In the genomic region with DNA sequence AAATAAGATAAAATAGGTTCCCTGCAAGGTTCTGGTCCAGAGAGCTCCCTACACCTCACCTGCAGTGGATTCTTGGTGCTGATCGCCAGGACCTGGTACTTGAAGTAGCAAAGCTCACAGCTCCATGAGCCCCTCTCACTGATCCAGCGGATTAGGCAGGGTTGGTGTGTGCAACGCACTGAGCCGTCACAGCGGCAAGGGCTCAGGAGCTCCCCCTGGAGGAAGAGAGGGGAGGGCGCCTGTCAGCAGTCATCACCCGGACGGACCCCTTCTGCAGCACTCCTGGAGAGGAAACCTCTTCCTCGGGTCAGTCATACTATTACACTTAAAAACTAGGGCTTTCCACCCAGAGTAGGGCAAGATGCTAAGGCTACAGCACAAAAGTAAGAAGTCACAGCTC, we compare ENCODE assay signal across 9 mouse cellular contexts. TPM values are rescaled to one million over a fixed set of nuclear protein-coding genes. Genes with fewer than 3 reads are reported as not detected.
DNase-seq lines count a peak whose midpoint lies in the region; ATAC-seq and TF ChIP-seq lines count a peak whose summit lies in the region.
"Had no signal": no experiment of that assay in that cellular context is flagged by ENCODE, and none has a peak within 500 bp of the region (broad histone marks: within the 10 kb centered on the region; RNA-seq: fewer than 3 reads in every experiment).

No protein-coding gene starts in this region.

- no peaks in the 10 kb centered on the region for H3K9me3 ChIP-seq in CH12.LX (replicated peaks; ENCODE audit: low read length)
- H3K9me3 ChIP-seq in embryonic facial prominence, embryonic 15.5 days (replicated peaks), result no peaks in the 10 kb centered on the region
- no peaks in the 10 kb centered on the region for H3K9me3 ChIP-seq in heart, postnatal 0 days (replicated peaks; ENCODE audit: control insufficient read depth, low read length)

- in situ Hi-C loops in CH12.LX (cut with MboI; ENCODE audit: low pct_ligation_motif_present, low pct_unique_long_range_greater_than_20kb, low sequenced_read_pairs), result no loop called here

- H3K27me3 ChIP-seq in CH12.LX (replicated peaks), result peaks cover 37% of the 10 kb centered on the region
- H3K27me3 ChIP-seq in embryonic facial prominence, embryonic 15.5 days, result no peaks in the 10 kb centered on the region
- peaks cover 17% of the 10 kb centered on the region for H3K27me3 ChIP-seq in heart, postnatal 0 days (ENCODE audit: control insufficient read depth, insufficient read depth, low read length)

- peak overlapping the region; percentile 79 for H3K4me2 ChIP-seq in CH12.LX (ENCODE audit: insufficient read depth, low read depth, poor library complexity, severe bottlenecking)
- H3K4me2 ChIP-seq in embryonic facial prominence, embryonic 15.5 days (replicated peaks), result peak overlapping the region; percentile 86
- H3K4me2 ChIP-seq in heart, postnatal 0 days (ENCODE audit: low read depth, low read length), result peak overlapping the region; percentile 8; the same call in 1 of the 2 replicates

- peak; percentile 42 for TF ChIP-seq RAD21 in CH12.LX (IDR thresholded peaks at IDR 0.05; ENCODE audit: low read depth, low read length)

- dilution Hi-C loops in CH12.LX (cut with MboI; ENCODE audit: extremely low pct_ligation_motif_present, extremely low pct_unique_long_range_greater_than_20kb, low sequenced_read_pairs), result no loop called here

- no peak overlapping the region for H3K4me3 ChIP-seq in CH12.LX (replicated peaks in 1 of 3; ENCODE audit: low read depth in 2 of 3, low read length in 2 of 3, poor library complexity in 1 of 3)
- H3K4me3 ChIP-seq in embryonic facial prominence, embryonic 15.5 days (replicated peaks), result peak overlapping the region; percentile 78
- H3K4me3 ChIP-seq in heart, postnatal 0 days (ENCODE audit: low read depth, low read length), result no peak overlapping the region

- TF ChIP-seq POLR2A in CH12.LX (IDR thresholded peaks at IDR 0.05; ENCODE audit: low read depth, low read length), result no peak

- TF ChIP-seq CTCF in CH12.LX (conservative IDR thresholded peaks at IDR 0.05 in 1 of 2, IDR thresholded peaks at IDR 0.05 in 1 of 2; ENCODE audit: low read depth in 2 of 2, low read length in 2 of 2), result peak; percentile 78 to 86
- TF ChIP-seq CTCF in heart, postnatal 0 days (IDR thresholded peaks at IDR 0.05; ENCODE audit: low read depth), result peak; percentile 84

- H3K27ac ChIP-seq in CH12.LX (ENCODE audit: insufficient read depth, low read depth), result no peak overlapping the region
- no peak overlapping the region for H3K27ac ChIP-seq in embryonic facial prominence, embryonic 15.5 days (replicated peaks)
- no peak overlapping the region for H3K27ac ChIP-seq in heart, postnatal 0 days (ENCODE audit: low read depth)

- H3K36me3 ChIP-seq in CH12.LX (replicated peaks in 1 of 2; ENCODE audit: control insufficient read depth in 1 of 2, insufficient read depth in 1 of 2, low read length in 1 of 2), result peaks cover 12 to 15% of the 10 kb centered on the region in 2 experiments
- H3K36me3 ChIP-seq in embryonic facial prominence, embryonic 15.5 days, result peaks cover 20% of the 10 kb centered on the region
- H3K36me3 ChIP-seq in heart, postnatal 0 days (replicated peaks; ENCODE audit: control insufficient read depth, insufficient read depth, low read length), result no peaks in the 10 kb centered on the region

- H3K9ac ChIP-seq in CH12.LX (ENCODE audit: insufficient read depth, low read depth), result no peak overlapping the region
- no peak overlapping the region for H3K9ac ChIP-seq in embryonic facial prominence, embryonic 15.5 days
- no peak overlapping the region for H3K9ac ChIP-seq in heart, postnatal 0 days (replicated peaks; ENCODE audit: low read depth, low read length)

- no peak for ATAC-seq in embryonic facial prominence, embryonic 15.5 days (ENCODE audit: insufficient number of reproducible peaks, low FRiP score, low TSS enrichment, low read depth)
- no peak for ATAC-seq in heart, postnatal 0 days (ENCODE audit: insufficient read depth, low read depth)

- 2% methylated on average over 9 of the region's 9 CpGs for WGBS in embryonic facial prominence, embryonic 15.5 days
- 2% methylated on average over 9 of the region's 9 CpGs for WGBS in heart, postnatal 0 days

- peaks cover 12 to 40% of the 10 kb centered on the region in 2 experiments for H3K4me1 ChIP-seq in CH12.LX (ENCODE audit: control insufficient read depth in 1 of 2, insufficient read depth in 2 of 2)
- H3K4me1 ChIP-seq in embryonic facial prominence, embryonic 15.5 days, result peaks cover 24% of the 10 kb centered on the region
- no peaks in the 10 kb centered on the region for H3K4me1 ChIP-seq in heart, postnatal 0 days (ENCODE audit: control insufficient read depth, insufficient read depth)

- H3K79me2 ChIP-seq in CH12.LX (replicated peaks; ENCODE audit: control insufficient read depth, extremely low read depth, insufficient read depth, poor library complexity, severe bottlenecking), result no peaks in the 10 kb centered on the region

- TF ChIP-seq EP300 in CH12.LX (IDR thresholded peaks at IDR 0.05; ENCODE audit: low read length), result no peak
- TF ChIP-seq EP300 in heart, postnatal 0 days (IDR thresholded peaks at IDR 0.05; ENCODE audit: low read depth), result no peak

- peak; percentile 78 for DNase-seq in CH12.LX (ENCODE audit: extremely low read depth)
- peak; percentile 78 to 89 for DNase-seq in adrenal gland, postnatal 36 days
- no peak for DNase-seq in heart, postnatal 0 days (ENCODE audit: low spot score)
- peak; percentile 81 to 83 for DNase-seq in kidney, postnatal 25 days
- peak; percentile 87 for DNase-seq in lung, postnatal 10 days
- peak; percentile 70 for DNase-seq in ovary, postnatal 36 days (ENCODE audit: low spot score)
- peak; percentile 86 for DNase-seq in thymus, postnatal 25 days

TF ChIP-seq in CH12.LX, 34 proteins besides CTCF, POLR2A, EP300 and RAD21:
- TF ChIP-seq NELFE (IDR thresholded peaks at IDR 0.05; ENCODE audit: low read depth, low read length) (no peak), ZC3H11A (IDR thresholded peaks at IDR 0.05; ENCODE audit: low read depth, low read length) (no peak), SMC3 (IDR thresholded peaks at IDR 0.05; ENCODE audit: low read depth, low read length) (peak; percentile 65)

RNA-seq across cellular contexts. Expression of a gene that starts 1.8 kb away (rescaled TPM):
- total RNA-seq in CH12.LX (2012; rRNA removed), result 3.4 and 3.6 TPM in 2 replicates
- total RNA-seq in CH12.LX (2014; rRNA removed), result 0.58 and 0.68 TPM in 2 replicates
- 0.97 and 1.0 TPM in 2 replicates for polyA plus RNA-seq in CH12.LX (2012; ENCODE audit: insufficient read length, low read depth)
- 1 to 10 TPM; 9.3 to 9.7 TPM for total RNA-seq in adrenal gland, postnatal 36 days (2021)
- polyA plus RNA-seq in embryonic facial prominence, embryonic 15.5 days (2015; fragmentation: Nextera tagmentation; extraction: Ambion mirVana), result 1.8 and 2.4 TPM in 2 replicates
- 0.65 and 1.0 TPM in 2 replicates for total RNA-seq in heart, postnatal 0 days (2014; rRNA removed; ENCODE audit: low replicate concordance)
- polyA plus RNA-seq in heart, postnatal 0 days (2015; fragmentation: Nextera tagmentation; extraction: Ambion mirVana), result 0.14 TPM in 2 replicates

RNA-seq across cellular contexts. Expression of a gene that starts 5.2 kb away (rescaled TPM):
- total RNA-seq in CH12.LX (2012; rRNA removed), result 257 and 304 TPM in 2 replicates
- total RNA-seq in CH12.LX (2014; rRNA removed), result 799 and 864 TPM in 2 replicates
- polyA plus RNA-seq in CH12.LX (2012; ENCODE audit: insufficient read length, low read depth), result 839 and 921 TPM in 2 replicates
- 100 to 1,000 TPM; 213 to 225 TPM for total RNA-seq in adrenal gland, postnatal 36 days (2021)
- 1,372 and 1,398 TPM in 2 replicates for polyA plus RNA-seq in embryonic facial prominence, embryonic 15.5 days (2015; fragmentation: Nextera tagmentation; extraction: Ambion mirVana)
- total RNA-seq in heart, postnatal 0 days (2014; rRNA removed; ENCODE audit: low replicate concordance), result 457 and 539 TPM in 2 replicates
- 382 and 392 TPM in 2 replicates for polyA plus RNA-seq in heart, postnatal 0 days (2015; fragmentation: Nextera tagmentation; extraction: Ambion mirVana)

RNA-seq across cellular contexts. Expression of a gene that starts 10.1 kb away (rescaled TPM):
- total RNA-seq in CH12.LX (2012; rRNA removed) (0.34 and 0.42 TPM in 2 replicates), CH12.LX (2014; rRNA removed) (0.32 TPM in 2 replicates)
- 0.89 and 1.4 TPM in 2 replicates for polyA plus RNA-seq in CH12.LX (2012; ENCODE audit: insufficient read length, low read depth)
- under 1 TPM; 0.26 to 0.76 TPM for total RNA-seq in adrenal gland, postnatal 36 days (2021)
- 0.13 and 0.41 TPM in 2 replicates for polyA plus RNA-seq in embryonic facial prominence, embryonic 15.5 days (2015; fragmentation: Nextera tagmentation; extraction: Ambion mirVana)
- total RNA-seq in heart, postnatal 0 days (2014; rRNA removed; ENCODE audit: low replicate concordance), result not detected in 2 replicates
- 0.04 and 0.08 TPM in 2 replicates for polyA plus RNA-seq in heart, postnatal 0 days (2015; fragmentation: Nextera tagmentation; extraction: Ambion mirVana)
- polyA plus RNA-seq: heart, embryonic 14.5 days had no signal

RNA-seq across cellular contexts. Expression of a gene that starts 11.9 kb away (rescaled TPM):
- total RNA-seq in CH12.LX (2012; rRNA removed) (81.5 and 85.9 TPM in 2 replicates), CH12.LX (2014; rRNA removed) (110 and 148 TPM in 2 replicates)
- polyA plus RNA-seq in CH12.LX (2012; ENCODE audit: insufficient read length, low read depth), result 72.8 and 79.9 TPM in 2 replicates
- 100 to 1,000 TPM; 106 to 118 TPM for total RNA-seq in adrenal gland, postnatal 36 days (2021)
- polyA plus RNA-seq in embryonic facial prominence, embryonic 15.5 days (2015; fragmentation: Nextera tagmentation; extraction: Ambion mirVana), result 175 and 177 TPM in 2 replicates
- 104 and 117 TPM in 2 replicates for total RNA-seq in heart, postnatal 0 days (2014; rRNA removed; ENCODE audit: low replicate concordance)
- 73.5 and 79.9 TPM in 2 replicates for polyA plus RNA-seq in heart, postnatal 0 days (2015; fragmentation: Nextera tagmentation; extraction: Ambion mirVana)

RNA-seq across cellular contexts. Expression of a gene that starts 16.8 kb away (rescaled TPM):
- total RNA-seq in CH12.LX (2012; rRNA removed) (0.76 and 0.98 TPM in 2 replicates), CH12.LX (2014; rRNA removed) (0.62 and 0.78 TPM in 2 replicates)
- polyA plus RNA-seq in CH12.LX (2012; ENCODE audit: insufficient read length, low read depth), result 1.1 and 1.2 TPM in 2 replicates
- under 1 TPM; 0.30 to 0.53 TPM for total RNA-seq in adrenal gland, postnatal 36 days (2021)
- 1.3 TPM in 2 replicates for polyA plus RNA-seq in embryonic facial prominence, embryonic 15.5 days (2015; fragmentation: Nextera tagmentation; extraction: Ambion mirVana)
- total RNA-seq in heart, postnatal 0 days (2014; rRNA removed; ENCODE audit: low replicate concordance), result not detected in 2 replicates
- 0.04 and 0.18 TPM in 2 replicates for polyA plus RNA-seq in heart, postnatal 0 days (2015; fragmentation: Nextera tagmentation; extraction: Ambion mirVana)

Comparison
In these comparisons a context has a peak if more than half of its experiments do, and no peak if none do; other contexts are left out.
1. H3K4me2 ChIP-seq: peak in every context shown above with its lines; median percentile 86 in embryonic facial prominence, embryonic 15.5 days; 79 in CH12.LX; 8 in heart, postnatal 0 days.